Mouse (Mus musculus): ENCODE results near the gene Zyg11b.

DNA sequence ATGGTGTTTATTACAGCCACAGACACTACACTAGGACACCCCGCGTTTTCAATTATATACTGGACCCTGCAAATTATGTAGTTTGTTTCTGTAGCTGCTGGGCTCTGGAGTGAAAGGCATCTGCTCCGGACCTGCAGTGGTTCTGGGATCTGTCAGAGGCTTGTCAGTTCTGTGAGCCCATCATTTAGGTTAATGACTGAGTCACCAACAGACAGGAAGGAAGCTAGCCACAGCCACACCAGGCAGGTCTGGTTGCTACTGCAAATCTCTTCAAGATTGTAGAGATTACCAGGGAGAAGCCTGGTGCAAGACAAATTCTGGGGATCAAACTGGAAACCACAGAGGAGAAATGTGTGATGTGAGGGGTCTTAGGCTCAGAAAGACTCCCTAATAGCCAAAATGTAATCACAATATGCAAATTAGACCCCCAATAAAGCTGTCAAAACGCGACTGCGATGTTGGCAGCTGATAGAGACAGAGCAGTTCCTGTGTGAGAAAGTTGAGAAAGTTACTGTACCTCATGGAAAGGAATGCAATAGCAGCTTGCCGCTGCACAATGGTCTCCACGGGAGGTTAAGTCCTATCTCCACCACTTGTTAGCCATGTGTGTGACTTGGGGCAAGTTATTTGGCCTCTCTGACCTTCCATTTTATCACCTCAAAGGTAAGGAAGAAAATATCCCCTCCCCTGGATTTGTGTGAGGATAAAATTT is 49.1 kb upstream of the Zyg11b start:
- TF ChIP-seq EP300 (IDR thresholded peaks at IDR 0.05) (no peak), CTCF (IDR thresholded peaks at IDR 0.05) (no peak)

All from lung, postnatal 0 days (tissue).